Mouse (Mus musculus) intestine, postnatal 0 days (tissue): Measurements from ENCODE around the gene Herpud1. TPM values are rescaled to one million over a fixed set of nuclear protein-coding genes. Genes with fewer than 3 reads are reported as not detected.

Experiments
- ATAC-seq: fragments of 200-750 bp; cut with Nextera tagmentation; 2 replicates; pipeline ENCODE4 v1.8.0; 2017; ENCODE audit warnings: mild to moderate bottlenecking, moderate TSS enrichment, moderate library complexity
- H3K27ac ChIP-seq: fragments of 300-500 bp; sonication (generic); 2 replicates; pipeline ENCODE4 v1.5.1; 2014; ENCODE audit warnings: mild to moderate bottlenecking, low read depth, low read length, moderate library complexity
- H3K27me3 ChIP-seq: fragments of 300-500 bp; sonication (generic); replicated peaks from 2 replicates; pipeline ENCODE4 v1.6.1; 2014; ENCODE audit warnings: low read length, mixed read lengths; ENCODE audit not compliant: control insufficient read depth, insufficient read depth
- H3K36me3 ChIP-seq: fragments of 300-500 bp; sonication (generic); 2 replicates; pipeline ENCODE4 v1.6.1; 2014; ENCODE audit warnings: mild to moderate bottlenecking, moderate library complexity; ENCODE audit not compliant: control insufficient read depth, insufficient read depth
- H3K4me1 ChIP-seq: fragments of 300-500 bp; sonication (generic); replicated peaks from 2 replicates; pipeline ENCODE4 v1.6.1; 2014; ENCODE audit warnings: antibody characterized with exemption, low read length, mixed read lengths; ENCODE audit not compliant: control insufficient read depth, insufficient read depth
- H3K4me2 ChIP-seq: fragments of 300-500 bp; sonication (generic); replicated peaks from 2 replicates; pipeline ENCODE4 v1.6.1; 2014; ENCODE audit warnings: low read depth, mild to moderate bottlenecking, moderate library complexity
- H3K4me3 ChIP-seq: fragments of 300-500 bp; sonication (generic); 2 replicates; pipeline ENCODE4 v1.5.1; 2014; ENCODE audit warnings: low read depth, low read length
- H3K9ac ChIP-seq: fragments of 300-500 bp; sonication (generic); 2 replicates; pipeline ENCODE4 v1.6.1; 2014; ENCODE audit warnings: mild to moderate bottlenecking, low read depth, low read length
- H3K9me3 ChIP-seq: fragments of 300-500 bp; sonication (generic); 2 replicates; pipeline ENCODE4 v1.6.1; 2016; ENCODE audit warnings: mixed run types; ENCODE audit not compliant: control insufficient read depth
- CTCF ChIP-seq: sonication (generic); IDR thresholded peaks from 2 replicates; pipeline ENCODE4 v1.5.1; 2016; ENCODE audit warnings: low read depth, mild to moderate bottlenecking, control low read depth, antibody characterized with exemption, moderate library complexity
- WGBS: fragments of 180-500 bp; shearing (Covaris S2); extraction: QIAGEN DNeasy Blood & Tissue Kit; methylation state at CpG from one replicate; pipeline ENCODE4 v1.1.7; 2014; 5-methylcytosine and 5-hydroxymethylcytosine counted together
- polyA plus RNA-seq: library from polyadenylated mRNA; unstranded; fragments of >200 nt; fragmentation: Nextera tagmentation; extraction: Ambion mirVana; gene quantifications from 2 replicates; pipeline ENCODE4 v1.2.1, GENCODE M21; 2015

The Herpud1 gene
- 135 and 154 TPM in 2 replicates for polyA plus RNA-seq

- Histone ChIP-seq H3K27me3 (no peaks in the 10 kb centered on the region), H3K27ac (peak within 1 kb of the TSS; percentile 99), H3K4me2 (peak within 1 kb of the TSS; percentile 94), H3K36me3 (peaks cover 23% of the 10 kb centered on the region), H3K9ac (peak within 1 kb of the TSS; percentile 85), H3K4me1 (no peaks in the 10 kb centered on the region), H3K9me3 (no peaks in the 10 kb centered on the region), H3K4me3 (peak within 1 kb of the TSS; percentile 87)
- WGBS: under 1% methylated on average over 55 of the region's 65 CpGs
- TF ChIP-seq CTCF: peak; percentile 22; the same call in 1 of the 2 replicates
- peak; percentile 96 for ATAC-seq
Measured at GRCm38 (mm10) chr8:94386214-94387026, at the start of gene Herpud1. Herpud1 (plus strand) TSS chr8:94386438.

GRCm38 (mm10) chr8:94337559-94337958, 48.7 kb upstream of the Herpud1 start:
- whole genome bisulfite sequencing: 84% methylated on average over 8 of the region's 8 CpGs

GRCm38 (mm10) chr8:94340796-94341195, 45.4 kb upstream of the Herpud1 start:
- Histone ChIP-seq H3K27me3 (no peaks in the 10 kb centered on the region), H3K4me3 (no peak overlapping the region), H3K9ac (no peak overlapping the region), H3K4me1 (no peaks in the 10 kb centered on the region), H3K9me3 (no peaks in the 10 kb centered on the region), H3K4me2 (no peak overlapping the region), H3K36me3 (no peaks in the 10 kb centered on the region), H3K27ac (no peak overlapping the region)
- 65% methylated on average over 7 of the region's 7 CpGs for WGBS
- TF ChIP-seq CTCF: no peak
- peak; percentile 18 for ATAC-seq

More at GRCm38 (mm10) chr8:94337559-94337958, 48.7 kb upstream of the Herpud1 start:
- Histone ChIP-seq H3K27ac (no peak overlapping the region), H3K27me3 (no peaks in the 10 kb centered on the region), H3K4me2 (no peak overlapping the region), H3K4me1 (no peaks in the 10 kb centered on the region), H3K4me3 (no peak overlapping the region), H3K36me3 (no peaks in the 10 kb centered on the region), H3K9ac (no peak overlapping the region), H3K9me3 (no peaks in the 10 kb centered on the region)
- no peak for TF ChIP-seq CTCF
- no peak for ATAC-seq

GRCm38 (mm10) chr8:94342691-94343090, 43.5 kb upstream of the Herpud1 start:
- no peaks in the 10 kb centered on the region for H3K9me3 ChIP-seq
- H3K4me1 ChIP-seq: no peaks in the 10 kb centered on the region
- no peak for TF ChIP-seq CTCF
- WGBS: 89% methylated on average over 10 of the region's 10 CpGs
- no peak for ATAC-seq
- no peak overlapping the region for H3K4me2 ChIP-seq
- no peaks in the 10 kb centered on the region for H3K27me3 ChIP-seq
- H3K27ac ChIP-seq: no peak overlapping the region
- no peak overlapping the region for H3K9ac ChIP-seq
- H3K4me3 ChIP-seq: no peak overlapping the region
- H3K36me3 ChIP-seq: no peaks in the 10 kb centered on the region

- H3K36me3 ChIP-seq: no peaks in the 10 kb centered on the region
- H3K4me3 ChIP-seq: no peak overlapping the region
- no peak overlapping the region for H3K9ac ChIP-seq
- no peaks in the 10 kb centered on the region for H3K4me1 ChIP-seq
- peak; percentile 95 for TF ChIP-seq CTCF
- ATAC-seq: no peak
- H3K27me3 ChIP-seq: no peaks in the 10 kb centered on the region
- no peaks in the 10 kb centered on the region for H3K9me3 ChIP-seq
- WGBS: 9% methylated on average over 6 of the region's 6 CpGs
- no peak overlapping the region for H3K4me2 ChIP-seq
- no peak overlapping the region for H3K27ac ChIP-seq
Measured at GRCm38 (mm10) chr8:94343290-94343689, 42.9 kb upstream of the Herpud1 start.

- no peak overlapping the region for H3K4me2 ChIP-seq
- no peaks in the 10 kb centered on the region for H3K4me1 ChIP-seq
- no peak overlapping the region for H3K27ac ChIP-seq
- H3K9ac ChIP-seq: no peak overlapping the region
- no peaks in the 10 kb centered on the region for H3K36me3 ChIP-seq
- H3K4me3 ChIP-seq: no peak overlapping the region
- ATAC-seq: no peak
- H3K27me3 ChIP-seq: no peaks in the 10 kb centered on the region
- no peaks in the 10 kb centered on the region for H3K9me3 ChIP-seq
- no peak for TF ChIP-seq CTCF
- WGBS: 86% methylated on average over 11 of the region's 11 CpGs
Measured at GRCm38 (mm10) chr8:94343778-94344320, 42.4 kb upstream of the Herpud1 start.
